Mouse (Mus musculus): ENCODE results near the gene Map10.

DNA sequence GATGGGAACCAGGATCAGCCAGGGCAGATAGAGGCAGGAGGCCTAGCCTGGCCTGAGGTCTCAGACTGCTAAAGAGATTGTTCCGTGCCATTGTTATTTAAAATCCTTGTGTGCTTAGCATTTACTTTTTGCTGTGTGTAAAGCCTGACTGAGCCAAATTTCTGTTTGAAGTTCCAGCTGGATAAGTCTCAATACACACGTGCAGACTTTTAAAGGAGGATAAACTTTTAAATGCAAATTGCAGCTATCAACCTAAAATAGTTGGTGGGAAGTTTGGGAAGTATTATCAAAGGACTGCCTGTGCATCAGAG lies 3.8 kb upstream of the Map10 start:
- no peak for TF ChIP-seq CTCF (IDR thresholded peaks at IDR 0.05; ENCODE audit: low read depth, low read length)
- no peak for TF ChIP-seq TAL1 (conservative IDR thresholded peaks at IDR 0.05; ENCODE audit: low read depth, low read length)

Measured in G1E (cell line).